Mouse (Mus musculus) CD8-positive naive resting alpha-beta T cell, adult 57 days (primary cell): ENCODE measurements around the gene Hpca. TPM values are rescaled to one million over a fixed set of nuclear protein-coding genes. Genes with fewer than 3 reads are reported as not detected.

Experiments used
- total RNA-seq: library from RNA; stranded (reverse); gene quantifications from one replicate; pipeline ENCODE4 v1.2.4, GENCODE M21; 2023

Gene Hpca
- 0.46 TPM for total RNA-seq

GRCm38 (mm10) chr4:129121569-129122086, at the start of gene Hpca:
Hpca (minus strand) TSS chr4:129122036.

GRCm38 (mm10) chr4:129136579-129137391, 14.9 kb upstream of the Hpca start, which contains the start of gene Fndc5:
Fndc5 (plus strand) TSS chr4:129136999.

GRCm38 (mm10) chr4:129105356-129105755, 16.5 kb downstream of the Hpca start, which contains the start of gene Tmem54:
Tmem54 (plus strand) TSS chr4:129105548.

Other genes with a start within 250 kb of the Hpca start
- 4.4 TPM for gene Trim62, start 238.5 kb downstream of the Hpca start, total RNA-seq
- not detected for gene Azin2, start 159.6 kb downstream of the Hpca start, total RNA-seq
- gene Ak2, start 130.1 kb downstream of the Hpca start, total RNA-seq, result 54.9 TPM
- 57.0 TPM for gene Rnf19b, start 63.8 kb downstream of the Hpca start, total RNA-seq
- gene Tmem54, start 16.5 kb downstream of the Hpca start, total RNA-seq, result not detected
- gene Fndc5, start 15.0 kb upstream of the Hpca start, total RNA-seq, result 0.18 TPM
- gene S100pbp, start 67.7 kb upstream of the Hpca start, total RNA-seq, result 38.5 TPM
- 60.3 TPM for gene Yars, start 67.7 kb upstream of the Hpca start, total RNA-seq
- gene C77080, start 139.4 kb upstream of the Hpca start, total RNA-seq, result 0.18 TPM
- not detected for gene Sync, start 165.6 kb upstream of the Hpca start, total RNA-seq
- gene Rbbp4, start 213.3 kb upstream of the Hpca start, total RNA-seq, result 144 TPM
- 37.8 TPM for gene Zbtb8os, start 213.7 kb upstream of the Hpca start, total RNA-seq